Mouse (Mus musculus): Measurements from ENCODE around the gene Fryl.

Gene Fryl

DNA sequence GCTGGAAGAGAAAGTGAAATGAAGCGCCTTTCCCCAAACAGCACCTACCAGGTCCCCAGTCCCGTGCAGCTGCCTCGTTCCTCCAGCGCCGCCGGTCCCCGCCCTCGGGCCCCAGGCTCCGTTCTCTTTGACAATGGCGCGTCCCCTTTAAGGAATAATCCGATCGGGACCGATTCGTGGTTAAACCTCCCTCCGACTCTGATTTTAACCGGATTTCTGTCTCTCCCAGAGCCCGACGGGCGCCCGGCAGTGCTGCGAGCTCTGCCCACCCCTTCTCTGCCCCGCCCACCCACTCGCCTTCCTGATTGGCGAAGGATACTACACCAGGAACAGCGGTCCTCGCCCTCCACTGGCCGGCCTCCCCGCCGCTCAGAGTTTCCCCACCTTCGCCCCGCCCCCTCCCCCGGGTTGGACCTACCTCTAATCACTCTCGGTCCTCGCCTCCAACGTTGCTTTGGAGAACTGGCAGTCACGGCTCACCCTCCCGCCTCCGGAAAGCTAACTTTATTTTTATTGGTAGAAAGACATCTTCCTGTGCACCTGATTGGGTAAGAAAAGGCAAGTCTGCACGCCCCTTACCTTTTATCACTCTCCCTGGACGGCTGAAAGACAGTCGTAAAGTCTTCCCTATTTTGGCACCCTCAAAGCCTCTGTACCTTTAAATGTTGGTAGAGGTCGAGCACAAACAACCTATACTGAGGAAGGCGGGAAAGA is at the start of gene Fryl:
Fryl (minus strand) TSS at position 268 of the 714 bp plus-strand sequence.
- DNase-seq (ENCODE audit: low spot score in 2 of 2) = peak; percentile 84 to 93

DNA sequence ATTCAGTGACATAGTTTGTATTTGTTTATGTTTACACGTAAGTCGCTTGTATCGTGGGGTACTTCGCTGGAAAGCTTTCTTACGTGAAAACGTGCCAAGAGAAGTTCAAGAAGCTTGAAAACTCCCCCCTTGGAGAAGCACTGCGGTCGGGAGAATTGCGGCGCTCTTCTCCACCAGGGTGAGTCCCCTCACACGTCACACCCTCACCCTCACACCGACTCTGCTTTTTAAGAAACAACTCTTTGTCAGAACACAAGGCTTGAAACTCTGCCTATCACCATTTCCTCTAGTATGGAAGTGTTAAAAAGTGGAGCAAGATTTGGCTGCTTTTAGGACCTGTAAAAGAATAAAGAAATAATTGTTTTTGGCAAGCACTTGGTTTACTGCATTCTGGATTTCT is 48.1 kb upstream of the Fryl start:
- no peak for DNase-seq (ENCODE audit: low spot score in 2 of 2)

DNA sequence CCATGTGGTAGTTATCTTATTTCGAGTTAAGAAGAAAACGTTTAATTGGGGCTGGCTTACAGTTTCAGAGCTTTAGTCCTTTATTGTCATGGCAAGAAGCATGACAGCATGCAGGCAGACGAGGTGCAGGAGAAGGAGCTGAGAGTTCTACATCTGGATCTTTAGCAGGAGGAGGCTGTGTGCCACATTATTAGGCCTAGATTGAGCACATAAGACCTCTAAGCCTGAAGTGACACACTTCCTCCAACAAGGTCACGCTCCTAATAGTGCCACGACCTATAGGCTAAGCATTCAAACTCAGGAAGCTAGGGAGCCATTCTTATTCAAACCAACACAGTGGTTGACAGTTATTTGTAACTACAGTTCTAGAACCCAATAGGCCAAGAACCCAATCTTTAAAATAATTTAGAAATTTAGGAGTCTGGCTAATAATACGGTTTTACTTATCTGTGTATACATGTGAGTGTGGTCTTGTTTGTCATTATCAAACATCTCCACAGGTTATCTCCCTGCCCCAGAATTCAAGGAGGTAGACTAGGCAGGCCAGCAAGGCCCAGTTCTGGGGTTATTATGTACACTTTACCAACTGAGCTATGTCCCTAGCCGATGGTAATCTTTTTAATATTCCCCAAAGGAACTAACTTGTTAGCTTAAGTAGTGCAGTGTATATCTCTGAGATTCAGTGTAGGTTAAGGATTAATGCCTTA is 45.3 kb upstream of the Fryl start:
- DNase-seq (ENCODE audit: low spot score in 2 of 2) = no peak

GRCm38 (mm10) chr5:73295916-73296315 is 39.5 kb upstream of the Fryl start:
- DNase-seq (ENCODE audit: low spot score in 2 of 2) = no peak

GRCm38 (mm10) chr5:73295016-73295415 is 38.6 kb upstream of the Fryl start:
- DNase-seq (ENCODE audit: low spot score in 2 of 2) = no peak

DNA sequence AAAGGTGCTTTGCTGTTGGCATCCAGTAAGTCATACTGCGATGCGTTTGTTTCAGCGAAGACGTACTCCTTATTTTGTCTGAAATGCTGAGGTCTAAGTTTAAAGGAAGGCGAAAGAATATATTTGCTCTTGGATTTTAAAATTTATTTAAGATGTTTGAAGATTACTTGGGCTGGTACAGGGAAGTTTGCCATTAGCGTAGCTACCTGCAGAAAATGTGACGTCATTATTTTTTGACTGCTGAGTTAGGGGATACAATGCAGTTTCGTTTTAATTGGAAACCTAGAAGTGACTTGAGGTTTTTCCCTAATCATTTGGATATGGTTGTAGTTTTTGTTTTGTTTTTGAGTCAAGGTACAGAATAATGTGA is 37.0 kb upstream of the Fryl start:
- no peak for DNase-seq (ENCODE audit: low spot score in 2 of 2)

DNA sequence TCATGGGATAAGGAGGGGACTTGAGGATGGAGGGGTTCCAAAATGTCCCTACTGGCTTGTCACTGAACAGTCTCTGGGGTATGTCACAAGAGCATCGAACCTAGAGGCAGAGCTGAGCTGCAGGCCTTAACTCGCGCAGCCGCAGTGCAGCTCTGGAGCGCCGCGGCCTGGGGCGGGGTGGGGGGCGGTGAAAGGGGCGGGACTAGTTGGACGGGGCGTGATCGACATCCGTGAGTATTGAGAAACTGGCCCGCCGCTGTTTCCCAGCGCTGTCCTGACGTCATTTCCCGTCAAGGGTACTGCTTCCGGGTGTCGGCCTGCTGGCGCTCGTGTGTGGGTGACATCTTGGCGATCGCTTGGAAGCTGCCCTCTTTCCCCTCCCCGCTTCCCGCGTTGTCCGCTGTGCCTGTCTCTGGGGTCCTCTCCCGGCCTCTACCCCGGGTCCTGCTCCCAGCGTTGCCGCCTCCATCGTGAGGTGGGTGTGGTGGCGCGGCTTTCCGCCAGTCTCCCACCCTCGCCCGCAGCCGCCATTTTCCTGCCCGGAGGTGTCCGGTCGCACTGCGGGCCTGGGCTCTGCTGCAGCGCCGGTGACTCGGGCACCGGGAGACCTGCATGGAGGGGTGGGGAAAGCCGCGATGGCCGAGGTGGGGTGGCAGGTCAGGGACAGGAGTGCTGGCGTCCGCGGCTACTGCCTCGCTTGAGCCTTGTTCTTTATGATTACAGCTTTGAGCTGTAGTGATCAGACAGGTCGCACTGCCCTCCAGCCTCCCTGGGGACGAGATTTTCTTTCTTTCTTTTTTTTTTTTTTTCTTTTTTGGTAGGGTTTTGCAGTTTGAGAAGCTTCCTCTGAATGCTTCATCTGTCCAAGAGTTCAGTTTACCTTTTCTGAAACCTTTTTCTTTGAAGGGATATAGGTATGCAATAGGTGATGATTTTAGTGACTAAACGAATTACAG is 36.4 kb upstream of the Fryl start, which contains the start of gene Ociad1:
Ociad1 (plus strand) TSS at position 283 of the 956 bp plus-strand sequence.
- DNase-seq (ENCODE audit: low spot score in 2 of 2) = peak; percentile 91 to 94

- DNase-seq (ENCODE audit: low spot score in 2 of 2) = no peak
Measured at GRCm38 (mm10) chr5:73289900-73290299, 33.5 kb upstream of the Fryl start.

DNA sequence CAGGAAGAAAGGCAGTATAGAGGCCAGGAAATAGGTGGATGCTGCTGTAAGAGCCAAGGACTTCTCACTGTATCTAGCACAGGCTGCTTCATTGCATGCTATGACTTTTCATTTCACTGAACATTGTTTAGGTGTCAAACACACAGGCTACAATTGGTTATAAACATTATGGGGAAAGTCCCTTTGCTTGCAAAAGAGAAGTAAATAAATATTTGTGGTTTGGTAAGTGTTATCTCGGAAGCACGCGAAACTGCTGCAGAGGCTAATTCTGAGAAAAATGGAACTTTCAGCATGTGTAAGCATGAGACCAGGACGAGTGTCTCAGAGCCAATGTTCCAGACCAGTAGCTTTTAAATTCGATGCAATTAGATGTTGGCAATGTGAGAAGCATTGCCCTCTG is 30.2 kb upstream of the Fryl start:
- DNase-seq (ENCODE audit: low spot score in 2 of 2) = no peak

- no peak for DNase-seq (ENCODE audit: low spot score in 2 of 2)
Measured at GRCm38 (mm10) chr5:73285470-73285978, 29.1 kb upstream of the Fryl start.

GRCm38 (mm10) chr5:73284046-73284445 is 27.6 kb upstream of the Fryl start:
- no peak for DNase-seq (ENCODE audit: low spot score in 2 of 2)

DNA sequence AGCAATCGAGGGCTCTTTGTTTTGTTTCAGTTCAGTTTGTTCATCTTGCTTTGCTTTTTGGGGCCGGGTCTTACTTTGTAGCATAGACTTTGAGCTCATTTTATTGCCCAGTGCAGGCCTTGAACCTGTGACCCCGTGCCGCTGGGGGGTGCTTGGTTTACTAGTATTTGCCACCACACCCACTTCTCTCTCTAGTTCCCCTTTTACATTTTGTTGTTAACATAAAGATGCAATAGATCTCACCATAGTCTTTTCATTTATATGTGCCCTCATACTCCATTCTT is 24.1 kb upstream of the Fryl start:
- DNase-seq (ENCODE audit: low spot score in 2 of 2) = no peak

- no peak for DNase-seq (ENCODE audit: low spot score in 2 of 2)
Measured at GRCm38 (mm10) chr5:73279732-73280566, 23.5 kb upstream of the Fryl start.

DNA sequence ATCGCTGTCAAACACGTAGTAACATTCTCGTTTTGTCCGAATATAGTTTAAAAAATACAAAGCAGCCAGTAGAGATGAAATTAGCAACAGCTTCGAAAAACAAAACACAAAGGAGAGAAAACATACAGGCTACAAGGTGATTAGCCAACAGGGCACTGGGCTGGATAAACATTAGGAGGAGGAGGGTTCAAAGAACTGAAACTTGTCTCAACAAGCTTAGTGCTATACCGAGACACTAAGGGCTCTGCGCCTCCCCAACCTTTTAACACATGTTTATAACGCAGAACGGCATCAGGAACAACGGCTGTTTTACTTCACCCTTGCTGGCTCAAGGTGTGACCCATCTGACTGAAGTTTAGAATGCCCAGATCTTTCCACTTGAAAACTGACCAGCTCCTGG is 22.8 kb upstream of the Fryl start:
- DNase-seq (ENCODE audit: low spot score in 2 of 2) = peak; percentile 6 to 15

DNA sequence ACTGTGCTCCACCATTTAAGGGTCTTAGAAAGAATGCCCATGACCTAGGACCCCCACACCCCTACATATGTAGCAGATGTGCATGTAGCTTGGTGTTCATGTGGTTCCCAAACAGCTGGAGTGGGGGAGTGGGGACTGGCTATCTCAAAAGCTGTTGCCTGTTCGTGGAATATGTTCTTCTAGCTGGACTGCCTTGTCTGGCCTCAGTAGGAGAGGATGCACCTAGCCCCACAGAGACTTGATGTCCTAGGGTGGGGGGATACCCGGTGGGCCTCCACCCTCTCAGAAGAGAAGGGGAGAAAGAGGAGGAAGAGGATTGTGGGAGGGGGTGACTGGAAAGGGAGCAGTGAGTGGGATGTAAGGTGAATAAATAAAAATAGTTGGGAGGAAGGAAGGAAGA is 18.5 kb upstream of the Fryl start:
- no peak for DNase-seq (ENCODE audit: low spot score in 2 of 2)

DNA sequence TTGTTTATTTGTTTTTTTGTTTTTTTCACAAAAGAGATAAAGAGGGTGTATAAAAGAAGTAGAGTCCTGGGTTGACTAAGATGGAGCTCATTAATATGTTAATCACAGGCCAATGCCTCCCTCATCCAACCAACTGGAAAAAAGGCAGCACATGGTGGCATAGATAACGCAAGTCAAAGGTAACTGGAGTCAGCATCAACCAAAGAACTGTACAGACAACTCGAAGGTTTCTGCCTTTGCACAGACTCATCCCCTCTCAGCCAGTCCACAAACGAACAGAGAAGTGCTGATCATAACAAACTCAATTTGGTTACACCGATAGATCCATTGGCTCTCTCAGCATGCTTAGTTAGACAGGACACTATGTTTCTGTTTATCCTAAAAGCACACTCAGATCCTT is 16.8 kb upstream of the Fryl start:
- DNase-seq (ENCODE audit: low spot score in 2 of 2) = no peak

DNA sequence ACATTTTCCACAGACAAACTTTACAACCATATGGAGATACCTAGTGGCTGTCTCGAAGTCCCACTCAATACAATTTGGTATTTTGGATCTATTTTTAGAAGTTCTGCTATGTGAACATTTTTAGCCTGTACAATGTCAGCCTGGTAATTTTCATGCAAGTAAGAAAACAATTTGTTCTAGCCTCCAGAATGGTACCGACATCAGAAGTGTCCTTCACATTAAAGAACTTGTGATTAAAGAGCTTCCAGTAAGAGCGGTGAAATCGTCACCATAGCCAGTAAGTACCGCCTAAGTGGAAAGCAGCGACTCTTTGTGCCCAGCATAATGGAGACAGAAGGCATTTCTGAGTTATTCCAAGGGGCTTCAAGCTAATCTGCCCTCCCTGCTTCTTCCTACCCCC is 14.2 kb upstream of the Fryl start:
- no peak for DNase-seq (ENCODE audit: low spot score in 2 of 2)

GRCm38 (mm10) chr5:73268636-73269213 is 12.3 kb upstream of the Fryl start:
- no peak for DNase-seq (ENCODE audit: low spot score in 2 of 2)

- no peak for DNase-seq (ENCODE audit: low spot score in 2 of 2)
Measured at GRCm38 (mm10) chr5:73265460-73265859, 9.0 kb upstream of the Fryl start.

DNA sequence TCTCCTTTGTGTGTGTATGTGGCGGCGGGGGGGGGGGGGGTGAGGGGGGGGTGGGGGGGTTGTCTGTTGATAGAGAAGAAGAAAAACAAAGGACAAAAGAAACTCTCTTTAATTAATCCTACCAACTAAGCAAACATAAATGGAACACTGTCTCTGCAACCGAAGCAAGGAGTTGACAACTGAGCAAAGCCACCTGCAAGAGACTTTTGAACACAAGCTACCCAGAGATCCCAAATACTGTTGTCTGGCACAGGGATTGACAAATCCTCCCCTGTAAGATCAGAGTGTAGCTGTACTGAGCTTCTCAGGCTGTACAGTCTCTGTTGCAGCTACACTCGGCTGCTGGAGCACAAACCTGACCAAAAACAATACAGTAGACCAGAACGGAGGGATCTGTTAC is 7.7 kb upstream of the Fryl start:
- no peak for DNase-seq (ENCODE audit: low spot score in 2 of 2)

- no peak for DNase-seq (ENCODE audit: low spot score in 2 of 2)
Measured at GRCm38 (mm10) chr5:73257723-73258122, 1.3 kb upstream of the Fryl start.
